Mouse (Mus musculus) olfactory bulb, adult 2 months (tissue): ENCODE results near the gene Atp6v1c2.

Experiments
- CTCF ChIP-seq: fragments of 200-500 bp; IDR thresholded peaks from 2 replicates; pipeline ENCODE4 v1.5.1; 2012; ENCODE audit warnings: low read depth, mild to moderate bottlenecking, low read length, moderate library complexity; ENCODE audit not compliant: insufficient read depth
- POLR2A ChIP-seq: fragments of 200-500 bp; IDR thresholded peaks from 2 replicates; pipeline ENCODE4 v1.6.1; 2012; ENCODE audit warnings: mild to moderate bottlenecking, low read depth, low read length, moderate library complexity; ENCODE audit not compliant: insufficient read depth

DNA sequence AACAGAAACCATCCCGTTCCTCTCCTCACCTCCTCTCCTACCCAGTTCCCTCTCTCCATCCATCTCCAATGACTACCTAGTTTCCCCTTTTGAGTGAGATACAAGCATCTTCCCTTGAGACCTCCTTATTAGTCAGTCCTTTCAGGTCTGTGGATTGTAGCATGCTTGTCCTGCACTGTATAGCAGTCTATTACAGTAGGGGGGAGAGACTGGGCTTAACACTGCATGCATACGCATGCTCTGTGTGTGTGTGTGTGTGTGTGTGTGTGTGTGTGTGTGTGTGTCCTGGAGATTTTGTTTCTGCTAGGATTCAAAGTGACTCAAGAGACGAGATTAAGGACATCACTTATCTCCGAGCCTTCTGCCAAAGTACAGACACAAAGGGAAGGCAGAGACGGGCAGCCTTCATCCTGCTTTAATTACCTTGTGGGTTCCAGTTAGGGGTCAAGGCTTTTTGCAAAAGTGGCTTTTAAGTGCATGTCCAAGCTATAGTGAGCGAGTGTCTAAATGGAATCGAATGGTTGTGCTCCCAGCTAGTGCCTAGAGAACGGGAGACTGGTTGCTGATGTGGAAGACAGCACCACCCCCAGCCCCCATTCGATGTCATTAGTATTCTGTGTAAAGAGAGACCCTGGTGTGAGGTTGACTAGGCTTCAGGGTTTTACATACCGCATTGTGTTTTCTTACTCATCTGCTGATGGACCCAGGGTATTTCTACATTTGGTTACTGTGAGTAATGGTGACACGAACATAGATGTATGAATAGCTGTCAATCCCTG, 93.4 kb downstream of the Atp6v1c2 start:
- TF ChIP-seq CTCF (no peak), POLR2A (no peak)
